Mouse (Mus musculus) kidney, adult 2 months (tissue): Measurements from ENCODE around the gene Mypn.

Experiments
- CTCF ChIP-seq: fragments of 200-500 bp; conservative IDR thresholded peaks from 2 replicates; pipeline ENCODE4 v1.5.1; 2011; ENCODE audit warnings: low read depth, mild to moderate bottlenecking, control low read depth, low read length, moderate library complexity, mixed read lengths; ENCODE audit not compliant: insufficient read depth, insufficient read length
- POLR2A ChIP-seq: fragments of 200-500 bp; IDR thresholded peaks from one replicate; pipeline ENCODE4 v1.6.1; 2011; ENCODE audit warnings: low read depth, low read length, control low read depth

GRCm38 (mm10) chr10:63167241-63167995 lies 36.3 kb downstream of the Mypn start:
- TF ChIP-seq CTCF: no peak
- no peak for TF ChIP-seq POLR2A
